Mouse (Mus musculus): ENCODE data around the gene Clip2.

DNA sequence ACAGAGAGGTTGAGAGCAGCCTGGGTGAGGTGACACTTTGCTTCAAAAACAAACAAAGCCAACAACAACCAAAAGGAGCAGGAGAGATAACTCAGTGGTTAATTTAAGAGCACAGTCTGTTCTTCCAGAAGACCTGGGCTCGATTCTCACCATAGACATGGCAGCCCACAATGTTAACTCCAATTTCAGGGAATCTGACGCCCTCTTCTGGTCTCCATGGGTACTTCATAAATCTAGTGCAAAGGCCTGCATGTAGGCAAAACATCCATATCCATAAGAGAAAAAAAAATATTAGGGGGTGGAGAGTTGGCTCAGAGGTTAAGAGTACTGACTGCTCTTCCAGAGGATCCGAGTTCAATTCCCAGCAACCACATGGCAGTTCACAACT is 7.0 kb downstream of the Clip2 start:
- no peak for TF ChIP-seq CTCF (IDR thresholded peaks at IDR 0.05; ENCODE audit: borderline replicate concordance, control insufficient read depth, extremely low read depth, insufficient read depth, low read length, poor library complexity)
- no peak for TF ChIP-seq POLR2A (IDR thresholded peaks at IDR 0.05; ENCODE audit: control insufficient read depth, extremely low read depth, insufficient read depth, low read length, poor library complexity)
